Mouse (Mus musculus) lung, adult 2 months (tissue): ENCODE measurements around the gene Cdca3.

ENCODE experiments used
- CTCF ChIP-seq: fragments of 200-500 bp; IDR thresholded peaks from 2 replicates; pipeline ENCODE4 v1.5.1; 2011; ENCODE audit warnings: mild to moderate bottlenecking, low read length, control low read depth; ENCODE audit not compliant: insufficient read depth
- POLR2A ChIP-seq: fragments of 200-500 bp; IDR thresholded peaks from 2 replicates; pipeline ENCODE4 v1.6.1; 2011; ENCODE audit warnings: low read depth, mild to moderate bottlenecking, control low read depth, low read length, borderline replicate concordance; ENCODE audit errors: extremely low read depth

GRCm38 (mm10) chr6:124879390-124879789, 50.0 kb downstream of the Cdca3 start:
- TF ChIP-seq POLR2A, result no peak
- TF ChIP-seq CTCF, result no peak
